In the genomic region with DNA sequence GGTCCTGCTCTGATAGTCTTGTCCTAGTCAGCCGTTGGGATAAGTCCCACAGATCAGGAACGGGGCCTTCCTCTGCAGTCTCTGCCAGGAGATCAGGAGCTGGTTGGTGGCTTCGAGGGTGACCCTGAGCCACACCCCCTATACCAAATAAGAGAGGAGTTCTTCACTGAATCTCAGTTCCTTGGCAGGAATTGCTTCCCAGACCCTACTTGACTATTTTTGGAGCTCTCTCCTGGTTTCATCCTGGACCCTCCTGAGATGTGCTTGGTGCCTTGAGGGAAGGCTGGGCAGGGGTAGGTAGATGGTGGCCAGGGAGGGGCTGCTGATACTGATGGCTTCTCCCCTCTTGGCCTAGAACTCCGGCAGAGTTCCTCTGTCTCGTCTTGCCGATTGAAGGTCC, we compare ENCODE assay signal across 8 mouse cellular contexts. TPM values are rescaled to one million over a fixed set of nuclear protein-coding genes. Genes with fewer than 3 reads are reported as not detected.
DNase-seq lines count a peak whose midpoint lies in the region; ATAC-seq and TF ChIP-seq lines count a peak whose summit lies in the region.
"Had no signal": no experiment of that assay in that cellular context is flagged by ENCODE, and none has a peak within 500 bp of the region (broad histone marks: within the 10 kb centered on the region; RNA-seq: fewer than 3 reads in every experiment).

No protein-coding gene starts in this region.

- peak overlapping the region; percentile 22; the same call in 1 of the 2 replicates for H3K27ac ChIP-seq in embryonic facial prominence, embryonic 15.5 days (replicated peaks)
- peak overlapping the region; percentile 89; the same call in 1 of the 2 replicates for H3K27ac ChIP-seq in intestine, embryonic 16.5 days (ENCODE audit: low read length)
- H3K27ac ChIP-seq in neural tube, embryonic 14.5 days (ENCODE audit: low read depth, low read length), result peak overlapping the region; percentile 78

- no peak for TF ChIP-seq POLR2A in lung, adult 2 months (IDR thresholded peaks at IDR 0.05; ENCODE audit: borderline replicate concordance, extremely low read depth, low read depth, low read length)

- H3K4me2 ChIP-seq in embryonic facial prominence, embryonic 15.5 days (replicated peaks), result peak overlapping the region; percentile 93
- H3K4me2 ChIP-seq in intestine, embryonic 16.5 days (ENCODE audit: low read depth, low read length), result peak overlapping the region; percentile 89
- 0 out of 2 replicates have a peak overlapping the region, but pooled peaks have one; percentile 16 for H3K4me2 ChIP-seq in neural tube, embryonic 14.5 days (ENCODE audit: low read depth, low read length)

- peaks cover 28% of the 10 kb centered on the region; the same call in 1 of the 2 replicates for H3K36me3 ChIP-seq in embryonic facial prominence, embryonic 15.5 days
- H3K36me3 ChIP-seq in intestine, embryonic 16.5 days (ENCODE audit: control insufficient read depth, insufficient read depth, low read length), result peaks cover 18% of the 10 kb centered on the region; the same call in 1 of the 2 replicates
- 0 out of 2 replicates have a peak, but pooled peaks cover 2% of the 10 kb centered on the region for H3K36me3 ChIP-seq in neural tube, embryonic 14.5 days (ENCODE audit: control insufficient read depth, insufficient read depth, low read length)

- H3K9ac ChIP-seq in embryonic facial prominence, embryonic 15.5 days, result no peak overlapping the region
- H3K9ac ChIP-seq in intestine, embryonic 16.5 days (ENCODE audit: low read depth, low read length), result peak overlapping the region; percentile 78
- no peak overlapping the region for H3K9ac ChIP-seq in neural tube, embryonic 14.5 days (replicated peaks; ENCODE audit: low read depth, low read length)

- DNase-seq in lung, adult 2 months, result no peak
- no peak for DNase-seq in lung, postnatal 10 days
- no peak for DNase-seq in gastrocnemius, adult 18-20 months (ENCODE audit: low spot score)
- no peak for DNase-seq in c-Kit-positive CD71-positive TER-119-positive erythroid progenitor cells, embryonic 14.5 days (ENCODE audit: low spot score)
- DNase-seq: adrenal gland, adult 2 months had no signal

- no peak for TF ChIP-seq CTCF in lung, adult 2 months (IDR thresholded peaks at IDR 0.05; ENCODE audit: insufficient read depth, low read length)

- ATAC-seq in embryonic facial prominence, embryonic 15.5 days (ENCODE audit: insufficient number of reproducible peaks, low FRiP score, low TSS enrichment, low read depth), result no peak
- no peak for ATAC-seq in intestine, embryonic 16.5 days
- no peak for ATAC-seq in neural tube, embryonic 14.5 days (ENCODE audit: low read depth)

- 51% methylated on average over 6 of the region's 6 CpGs for WGBS in lung, adult 2 months
- 62% methylated on average over 6 of the region's 6 CpGs for WGBS in embryonic facial prominence, embryonic 15.5 days
- 68% methylated on average over 6 of the region's 6 CpGs for WGBS in intestine, embryonic 16.5 days
- WGBS in neural tube, embryonic 14.5 days, result 85% methylated on average over 6 of the region's 6 CpGs

- H3K27me3 ChIP-seq in embryonic facial prominence, embryonic 15.5 days, result 0 out of 2 replicates have a peak, but pooled peaks cover 2% of the 10 kb centered on the region
- H3K27me3 ChIP-seq in intestine, embryonic 16.5 days (replicated peaks; ENCODE audit: control insufficient read depth, insufficient read depth, low read length), result no peaks in the 10 kb centered on the region
- H3K27me3 ChIP-seq in neural tube, embryonic 14.5 days (ENCODE audit: control insufficient read depth, insufficient read depth, low read length), result no peaks in the 10 kb centered on the region

- H3K4me3 ChIP-seq in lung, adult 2 months (replicated peaks; ENCODE audit: extremely low read depth, low read depth, low read length), result peak overlapping the region; percentile 67
- H3K4me3 ChIP-seq in embryonic facial prominence, embryonic 15.5 days (replicated peaks), result peak overlapping the region; percentile 52; the same call in 1 of the 2 replicates
- H3K4me3 ChIP-seq in intestine, embryonic 16.5 days (ENCODE audit: low read length), result peak overlapping the region; percentile 52
- H3K4me3 ChIP-seq in neural tube, embryonic 14.5 days (ENCODE audit: low read depth, low read length), result no peak overlapping the region

- H3K4me1 ChIP-seq in lung, adult 2 months (ENCODE audit: control insufficient read depth, insufficient read depth, low read length), result peaks cover 19% of the 10 kb centered on the region
- peaks cover 46% of the 10 kb centered on the region for H3K4me1 ChIP-seq in embryonic facial prominence, embryonic 15.5 days
- peaks cover 18% of the 10 kb centered on the region for H3K4me1 ChIP-seq in intestine, embryonic 16.5 days (ENCODE audit: control insufficient read depth, insufficient read depth, low read length)
- peaks cover 14% of the 10 kb centered on the region for H3K4me1 ChIP-seq in neural tube, embryonic 14.5 days (ENCODE audit: control insufficient read depth, insufficient read depth, low read length)

- H3K9me3 ChIP-seq in embryonic facial prominence, embryonic 15.5 days (replicated peaks), result no peaks in the 10 kb centered on the region
- H3K9me3 ChIP-seq in intestine, embryonic 16.5 days (ENCODE audit: control insufficient read depth, low read length), result no peaks in the 10 kb centered on the region
- H3K9me3 ChIP-seq in neural tube, embryonic 14.5 days (ENCODE audit: control insufficient read depth, low read length), result no peaks in the 10 kb centered on the region

RNA-seq across cellular contexts. Expression of a gene that starts 3.2 kb away (rescaled TPM):
- 467 and 695 TPM in 2 replicates for polyA plus RNA-seq in lung, adult 2 months (2012; rRNA removed)
- 227 and 228 TPM in 2 replicates for polyA plus RNA-seq in embryonic facial prominence, embryonic 15.5 days (2015; fragmentation: Nextera tagmentation; extraction: Ambion mirVana)
- polyA plus RNA-seq in intestine, embryonic 16.5 days (2015; fragmentation: Nextera tagmentation; extraction: Ambion mirVana), result 368 and 382 TPM in 2 replicates
- polyA plus RNA-seq in neural tube, embryonic 14.5 days (2014; fragmentation: Nextera tagmentation; extraction: Ambion mirVana), result 47.8 and 58.3 TPM in 2 replicates
- total RNA-seq in gastrocnemius, adult 18-20 months (2021), result 10 to 100 TPM; 16.6 to 17.4 TPM

RNA-seq across cellular contexts. Expression of a gene that starts 18.4 kb away (rescaled TPM):
- 8.3 and 15.2 TPM in 2 replicates for polyA plus RNA-seq in lung, adult 2 months (2012; rRNA removed)
- polyA plus RNA-seq in embryonic facial prominence, embryonic 15.5 days (2015; fragmentation: Nextera tagmentation; extraction: Ambion mirVana), result 5.4 and 9.8 TPM in 2 replicates
- 0.48 and 0.50 TPM in 2 replicates for polyA plus RNA-seq in intestine, embryonic 16.5 days (2015; fragmentation: Nextera tagmentation; extraction: Ambion mirVana)
- polyA plus RNA-seq in neural tube, embryonic 14.5 days (2014; fragmentation: Nextera tagmentation; extraction: Ambion mirVana), result 2.4 and 4.2 TPM in 2 replicates
- total RNA-seq in gastrocnemius, adult 18-20 months (2021), result not detected

RNA-seq across cellular contexts. Expression of a gene that starts 23.6 kb away (rescaled TPM):
- 5.0 and 7.8 TPM in 2 replicates for polyA plus RNA-seq in lung, adult 2 months (2012; rRNA removed)
- 0.17 and 0.20 TPM in 2 replicates for polyA plus RNA-seq in embryonic facial prominence, embryonic 15.5 days (2015; fragmentation: Nextera tagmentation; extraction: Ambion mirVana)
- not detected in 2 replicates for polyA plus RNA-seq in intestine, embryonic 16.5 days (2015; fragmentation: Nextera tagmentation; extraction: Ambion mirVana)
- polyA plus RNA-seq in neural tube, embryonic 14.5 days (2014; fragmentation: Nextera tagmentation; extraction: Ambion mirVana), result not detected in 2 replicates
- total RNA-seq in gastrocnemius, adult 18-20 months (2021), result 100 to 1,000 TPM in 1 of 2 experiments, 10 to 100 TPM in 1; 94.4 to 203 TPM

RNA-seq across cellular contexts. Expression of a gene that starts 40.5 kb away (rescaled TPM):
- polyA plus RNA-seq in lung, adult 2 months (2012; rRNA removed), result 8.5 and 9.0 TPM in 2 replicates
- polyA plus RNA-seq in embryonic facial prominence, embryonic 15.5 days (2015; fragmentation: Nextera tagmentation; extraction: Ambion mirVana), result 19.7 and 20.8 TPM in 2 replicates
- polyA plus RNA-seq in intestine, embryonic 16.5 days (2015; fragmentation: Nextera tagmentation; extraction: Ambion mirVana), result 59.2 and 59.3 TPM in 2 replicates
- polyA plus RNA-seq in neural tube, embryonic 14.5 days (2014; fragmentation: Nextera tagmentation; extraction: Ambion mirVana), result 15.2 and 18.1 TPM in 2 replicates
- 10 to 100 TPM; 10.1 to 11.7 TPM for total RNA-seq in gastrocnemius, adult 18-20 months (2021)

Comparison
In these comparisons a context has a peak if more than half of its experiments do, and no peak if none do; other contexts are left out.
1. H3K27ac ChIP-seq: peak in every context shown above with its lines; median percentile 89 in intestine, embryonic 16.5 days; 78 in neural tube, embryonic 14.5 days; 22 in embryonic facial prominence, embryonic 15.5 days.
2. H3K4me2 ChIP-seq: peak in every context shown above with its lines; median percentile 93 in embryonic facial prominence, embryonic 15.5 days; 89 in intestine, embryonic 16.5 days; 16 in neural tube, embryonic 14.5 days.